20 mouse cellular contexts compared by ENCODE assay signal in genomic region chr2:71533094-71533493, GRCm38 (mm10). TPM values are rescaled to one million over a fixed set of nuclear protein-coding genes. Genes with fewer than 3 reads are reported as not detected.
DNase-seq lines count a peak whose midpoint lies in the region; ATAC-seq lines count a peak whose summit lies in the region.
"Had no signal": no experiment of that assay in that cellular context is flagged by ENCODE, and none has a peak within 500 bp of the region (broad histone marks: within the 10 kb centered on the region; RNA-seq: fewer than 3 reads in every experiment).

No protein-coding gene starts in this region.

- peaks cover 94% of the 10 kb centered on the region for H3K27me3 ChIP-seq in midbrain, embryonic 12.5 days
- H3K27me3 ChIP-seq in midbrain, embryonic 10.5 days (ENCODE audit: low read depth, poor library complexity, severe bottlenecking) = peaks cover 100% of the 10 kb centered on the region
- peaks cover 96% of the 10 kb centered on the region for H3K27me3 ChIP-seq in embryonic facial prominence, embryonic 13.5 days
- peaks cover 63% of the 10 kb centered on the region for H3K27me3 ChIP-seq in forebrain, embryonic 15.5 days
- H3K27me3 ChIP-seq in heart, embryonic 12.5 days (replicated peaks) = peaks cover 89% of the 10 kb centered on the region

- no peak overlapping the region for H3K27ac ChIP-seq in midbrain, embryonic 12.5 days (replicated peaks)
- no peak overlapping the region for H3K27ac ChIP-seq in midbrain, embryonic 10.5 days (replicated peaks)
- no peak overlapping the region for H3K27ac ChIP-seq in embryonic facial prominence, embryonic 13.5 days
- peak overlapping the region; percentile 96 for H3K27ac ChIP-seq in forebrain, embryonic 15.5 days (replicated peaks)
- no peak overlapping the region for H3K27ac ChIP-seq in heart, embryonic 12.5 days (ENCODE audit: poor library complexity, severe bottlenecking)
- H3K27ac ChIP-seq: heart, embryonic 13.5 days; macrophage had no signal

- DNase-seq in midbrain, embryonic 10.5 days (ENCODE audit: low spot score) = no peak
- DNase-seq in ovary, adult 18-20 months (ENCODE audit: low spot score) = no peak
- DNase-seq in right cerebral cortex, postnatal 25 days = no peak
- DNase-seq: adrenal gland, adult 8-10 months; cerebellum, adult 9-10 months; heart, postnatal 4 days; kidney, postnatal 10 days; layer of hippocampus, adult 9-11 months; lung, adult 2 months; thymus, postnatal 36 days had no signal

- no peaks in the 10 kb centered on the region for H3K9me3 ChIP-seq in midbrain, embryonic 12.5 days
- H3K9me3 ChIP-seq in midbrain, embryonic 10.5 days (replicated peaks) = no peaks in the 10 kb centered on the region
- no peaks in the 10 kb centered on the region for H3K9me3 ChIP-seq in embryonic facial prominence, embryonic 13.5 days
- no peaks in the 10 kb centered on the region for H3K9me3 ChIP-seq in forebrain, embryonic 15.5 days
- H3K9me3 ChIP-seq in heart, embryonic 12.5 days (replicated peaks) = no peaks in the 10 kb centered on the region
- H3K9me3 ChIP-seq: G1E; heart, embryonic 13.5 days had no signal

- H3K4me3 ChIP-seq in midbrain, embryonic 12.5 days = peak overlapping the region; percentile 46; the same call in 1 of the 2 replicates
- H3K4me3 ChIP-seq in midbrain, embryonic 10.5 days = no peak overlapping the region
- peak overlapping the region; percentile 52 for H3K4me3 ChIP-seq in embryonic facial prominence, embryonic 13.5 days
- H3K4me3 ChIP-seq in forebrain, embryonic 15.5 days = peak overlapping the region; percentile 55
- no peak overlapping the region for H3K4me3 ChIP-seq in heart, embryonic 12.5 days

- ATAC-seq in midbrain, embryonic 12.5 days (ENCODE audit: low FRiP score, low read depth) = no peak
- ATAC-seq in embryonic facial prominence, embryonic 13.5 days (ENCODE audit: insufficient number of reproducible peaks, insufficient read depth, low FRiP score, low TSS enrichment, low read depth) = no peak
- no peak for ATAC-seq in forebrain, embryonic 15.5 days (replicated peaks)
- ATAC-seq in heart, embryonic 12.5 days (ENCODE audit: insufficient number of reproducible peaks, low FRiP score) = no peak
- ATAC-seq: inflammation-experienced regulatory T-cells, adult 6 months had no signal

- no peak overlapping the region for H3K9ac ChIP-seq in midbrain, embryonic 12.5 days (replicated peaks)
- peak overlapping the region; percentile 72; the same call in 1 of the 2 replicates for H3K9ac ChIP-seq in embryonic facial prominence, embryonic 13.5 days
- peak overlapping the region; percentile 69 for H3K9ac ChIP-seq in forebrain, embryonic 15.5 days (replicated peaks)
- no peak overlapping the region for H3K9ac ChIP-seq in heart, embryonic 12.5 days
- H3K9ac ChIP-seq: heart, embryonic 13.5 days had no signal

- WGBS in midbrain, embryonic 12.5 days = 14% methylated on average over 5 of the region's 5 CpGs
- WGBS in midbrain, embryonic 10.5 days = 6% methylated on average over 5 of the region's 5 CpGs
- 15% methylated on average over 5 of the region's 5 CpGs for WGBS in embryonic facial prominence, embryonic 13.5 days
- 11% methylated on average over 5 of the region's 5 CpGs for WGBS in forebrain, embryonic 15.5 days
- WGBS in heart, embryonic 12.5 days = 9% methylated on average over 5 of the region's 5 CpGs

- H3K36me3 ChIP-seq in midbrain, embryonic 12.5 days = no peaks in the 10 kb centered on the region
- H3K36me3 ChIP-seq in midbrain, embryonic 10.5 days = no peaks in the 10 kb centered on the region
- no peaks in the 10 kb centered on the region for H3K36me3 ChIP-seq in embryonic facial prominence, embryonic 13.5 days
- H3K36me3 ChIP-seq in forebrain, embryonic 15.5 days = no peaks in the 10 kb centered on the region
- H3K36me3 ChIP-seq in heart, embryonic 12.5 days = no peaks in the 10 kb centered on the region
- H3K36me3 ChIP-seq: heart, embryonic 13.5 days had no signal

- H3K4me1 ChIP-seq in midbrain, embryonic 12.5 days = peaks cover 28% of the 10 kb centered on the region
- H3K4me1 ChIP-seq in midbrain, embryonic 10.5 days = peaks cover 29% of the 10 kb centered on the region
- peaks cover 34% of the 10 kb centered on the region for H3K4me1 ChIP-seq in embryonic facial prominence, embryonic 13.5 days
- peaks cover 22% of the 10 kb centered on the region for H3K4me1 ChIP-seq in forebrain, embryonic 15.5 days
- H3K4me1 ChIP-seq in heart, embryonic 12.5 days (replicated peaks) = peaks cover 21% of the 10 kb centered on the region

- no peak overlapping the region for H3K4me2 ChIP-seq in midbrain, embryonic 12.5 days (replicated peaks)
- H3K4me2 ChIP-seq in embryonic facial prominence, embryonic 13.5 days = peak overlapping the region; percentile 84
- peak overlapping the region; percentile 81 for H3K4me2 ChIP-seq in forebrain, embryonic 15.5 days (replicated peaks)
- no peak overlapping the region for H3K4me2 ChIP-seq in heart, embryonic 12.5 days
- H3K4me2 ChIP-seq: heart, embryonic 13.5 days had no signal

RNA-seq across cellular contexts. Expression of gene Dlx1, which starts 5.2 kb away (rescaled TPM):
- polyA plus RNA-seq in midbrain, embryonic 12.5 days (2016; fragmentation: Nextera tagmentation; extraction: Ambion mirVana) = 37.2 and 59.9 TPM in 2 replicates
- polyA plus RNA-seq in midbrain, embryonic 10.5 days (2016; fragmentation: Nextera tagmentation; extraction: Ambion mirVana) = 12.2 and 22.4 TPM in 2 replicates
- 15.1 and 18.3 TPM in 2 replicates for polyA plus RNA-seq in embryonic facial prominence, embryonic 13.5 days (2015; fragmentation: Nextera tagmentation; extraction: Ambion mirVana)
- 284 and 297 TPM in 2 replicates for polyA plus RNA-seq in forebrain, embryonic 15.5 days (2015; fragmentation: Nextera tagmentation; extraction: Ambion mirVana)
- 0.08 and 0.47 TPM in 2 replicates for polyA plus RNA-seq in heart, embryonic 12.5 days (2016; fragmentation: Nextera tagmentation; extraction: Ambion mirVana)
- polyA plus RNA-seq: inflammation-experienced regulatory T-cells, adult 6 months; liver, adult 2 months; macrophage had no signal

RNA-seq across cellular contexts. Expression of gene Dlx2, which starts 13.5 kb away (rescaled TPM):
- polyA plus RNA-seq in midbrain, embryonic 12.5 days (2016; fragmentation: Nextera tagmentation; extraction: Ambion mirVana) = 15.8 and 21.5 TPM in 2 replicates
- polyA plus RNA-seq in midbrain, embryonic 10.5 days (2016; fragmentation: Nextera tagmentation; extraction: Ambion mirVana) = 6.2 and 9.2 TPM in 2 replicates
- polyA plus RNA-seq in embryonic facial prominence, embryonic 13.5 days (2015; fragmentation: Nextera tagmentation; extraction: Ambion mirVana) = 7.8 and 10.0 TPM in 2 replicates
- 67.5 and 67.8 TPM in 2 replicates for polyA plus RNA-seq in forebrain, embryonic 15.5 days (2015; fragmentation: Nextera tagmentation; extraction: Ambion mirVana)
- 0.39 and 0.68 TPM in 2 replicates for polyA plus RNA-seq in heart, embryonic 12.5 days (2016; fragmentation: Nextera tagmentation; extraction: Ambion mirVana)
- polyA plus RNA-seq: G1E; inflammation-experienced regulatory T-cells, adult 6 months; liver, adult 2 months; macrophage; spleen, adult 2 months had no signal

Comparison
In these comparisons a context has a peak if more than half of its experiments do, and no peak if none do; other contexts are left out.
1. H3K4me3 ChIP-seq: peak in midbrain, embryonic 12.5 days (single experiment), embryonic facial prominence, embryonic 13.5 days (single experiment) and forebrain, embryonic 15.5 days (single experiment); none in midbrain, embryonic 10.5 days (single experiment) and heart, embryonic 12.5 days (single experiment).
2. H3K4me2 ChIP-seq: peak in embryonic facial prominence, embryonic 13.5 days (single experiment) and forebrain, embryonic 15.5 days (single experiment); none in midbrain, embryonic 12.5 days (single experiment) and heart, embryonic 12.5 days (single experiment).
3. H3K9ac ChIP-seq: peak in embryonic facial prominence, embryonic 13.5 days (single experiment) and forebrain, embryonic 15.5 days (single experiment); none in midbrain, embryonic 12.5 days (single experiment) and heart, embryonic 12.5 days (single experiment).